Mouse (Mus musculus) left cerebral cortex, postnatal 10 days (tissue): ENCODE data around the gene Upb1. TPM values are rescaled to one million over a fixed set of nuclear protein-coding genes. Genes with fewer than 3 reads are reported as not detected.

Experiments
- DNase-seq, 2 experiments: peaks; one replicate each; pipeline ENCODE4 v3.0.0; 2021 to 2022; ENCODE audit warnings: low spot score in 2 of 2, mixed read lengths in 1 of 2; ENCODE audit errors: extremely low spot score in 1 of 2
- intact Hi-C: fragments of 180-260 bp; cut with DNase I; formaldehyde crosslinking; loops from one replicate; pipeline ENCODE4 v1.15.1; 2025
- total RNA-seq, 2 experiments: library from RNA; stranded (reverse); gene quantifications; 2 replicates each; pipeline ENCODE4 v1.2.3; 2021

The Upb1 gene
- total RNA-seq, 2 experiments from 2014 or later = 0.32 to 0.51 TPM

GRCm38 (mm10) chr10:75484066-75484465 is 83.2 kb downstream of the Upb1 start:
- intact Hi-C loops = loop anchor here (5.0 kb wide), 1 partner anchor 47 kb away; no protein-coding TSS in a partner anchor
- no peak for DNase-seq

GRCm38 (mm10) chr10:75484767-75485166 is 83.9 kb downstream of the Upb1 start:
- no peak for DNase-seq
- intact Hi-C loops = loop anchor here (5.0 kb wide), 3 partner anchors 47 to 302 kb away; no protein-coding TSS in a partner anchor

GRCm38 (mm10) chr10:75486086-75486979 is 85.4 kb downstream of the Upb1 start:
- intact Hi-C loops = loop anchor here (5.0 kb wide), 2 partner anchors 224 to 304 kb away; no protein-coding TSS in a partner anchor
- DNase-seq = peak; percentile 71 to 79

- no peak for DNase-seq
- intact Hi-C loops = loop anchor here (5.0 kb wide), 2 partner anchors 225 to 305 kb away; no protein-coding TSS in a partner anchor
Observed at GRCm38 (mm10) chr10:75487131-75487530, 86.2 kb downstream of the Upb1 start.

- intact Hi-C loops = loop anchor here (5.0 kb wide), 2 partner anchors 227 to 307 kb away; no protein-coding TSS in a partner anchor
- DNase-seq = no peak
Observed at GRCm38 (mm10) chr10:75489522-75489921, 88.6 kb downstream of the Upb1 start.

GRCm38 (mm10) chr10:75490731-75491130 is 89.8 kb downstream of the Upb1 start:
- intact Hi-C loops = no loop called here
- no peak for DNase-seq

Other genes starting within 250 kb of the Upb1 start
- 10 to 100 TPM; 44.2 to 46.6 TPM for gene Specc1l, start 189.0 kb upstream of the Upb1 start, total RNA-seq
- 10 to 100 TPM in 1 of 2 experiments, 1 to 10 TPM in 1; 7.9 to 22.1 TPM for gene Adora2a, start 84.2 kb upstream of the Upb1 start, total RNA-seq
- 100 to 1,000 TPM in 1 of 2 experiments, 10 to 100 TPM in 1; 96.2 to 103 TPM for gene Snrpd3, start 116.4 kb downstream of the Upb1 start, total RNA-seq
- 10 to 100 TPM; 21.6 to 22.0 TPM for gene Gucd1, start 116.9 kb downstream of the Upb1 start, total RNA-seq
- 10 to 100 TPM; 21.3 to 27.5 TPM for gene Lrrc75b, start 159.2 kb downstream of the Upb1 start, total RNA-seq
- gene Ggt1, start 160.5 kb downstream of the Upb1 start, total RNA-seq = 1 to 10 TPM; 1.5 to 4.1 TPM
- gene Ggt5, start 188.2 kb downstream of the Upb1 start, total RNA-seq = 1 to 10 TPM; 2.6 to 3.3 TPM
- gene Susd2, start 242.9 kb downstream of the Upb1 start, total RNA-seq = 1 to 10 TPM; 3.5 to 3.8 TPM